Mouse (Mus musculus) liver, adult 2 months (tissue): ENCODE data around the gene Taar2.

ENCODE experiments used
- CTCF ChIP-seq: fragments of 200-500 bp; IDR thresholded peaks from 2 replicates; pipeline ENCODE4 v1.5.1; 2011; ENCODE audit warnings: low read depth, low read length, control low read depth
- POLR2A ChIP-seq: fragments of 200-500 bp; IDR thresholded peaks from 2 replicates; pipeline ENCODE4 v1.6.1; 2011; ENCODE audit warnings: low read length, control low read depth; ENCODE audit not compliant: insufficient read depth; ENCODE audit errors: extremely low read depth

DNA sequence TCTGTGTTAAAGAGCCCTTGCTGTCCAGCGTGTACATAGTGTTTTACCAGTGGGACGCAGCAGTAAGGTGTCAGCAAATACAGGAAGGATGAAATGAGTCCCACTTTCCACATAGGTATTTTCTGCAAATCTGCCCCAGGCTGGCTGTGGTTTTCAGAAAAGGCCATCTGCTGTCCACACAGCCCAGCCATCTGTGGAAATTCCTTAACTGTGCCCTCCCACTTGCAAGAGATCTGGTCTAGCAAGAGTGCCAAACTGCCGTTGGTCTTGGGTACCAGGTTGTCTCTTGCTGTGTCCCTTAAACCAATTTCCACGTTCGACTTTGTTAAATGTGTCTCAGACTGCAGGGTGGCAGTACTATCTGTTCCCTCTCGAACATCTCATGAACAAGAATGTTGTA is 13.3 kb downstream of the Taar2 start:
- TF ChIP-seq CTCF (no peak), POLR2A (no peak)
